Mouse (Mus musculus) C2C12 (cell line): ENCODE results near the gene Smndc1.

Experiments used
- CTCF ChIP-seq: IDR thresholded peaks from one replicate; pipeline ENCODE4 v1.5.1; 2011; ENCODE audit not compliant: control insufficient read depth, insufficient read depth, insufficient read length
- MYOD1 ChIP-seq: IDR thresholded peaks from one replicate; pipeline ENCODE4 v1.6.1; 2011; ENCODE audit warnings: low read depth; ENCODE audit not compliant: control insufficient read depth, insufficient read length
- MYOG ChIP-seq: IDR thresholded peaks from one replicate; pipeline ENCODE4 v1.6.1; 2011; ENCODE audit not compliant: control insufficient read depth, insufficient read length; ENCODE audit errors: extremely low read depth

DNA sequence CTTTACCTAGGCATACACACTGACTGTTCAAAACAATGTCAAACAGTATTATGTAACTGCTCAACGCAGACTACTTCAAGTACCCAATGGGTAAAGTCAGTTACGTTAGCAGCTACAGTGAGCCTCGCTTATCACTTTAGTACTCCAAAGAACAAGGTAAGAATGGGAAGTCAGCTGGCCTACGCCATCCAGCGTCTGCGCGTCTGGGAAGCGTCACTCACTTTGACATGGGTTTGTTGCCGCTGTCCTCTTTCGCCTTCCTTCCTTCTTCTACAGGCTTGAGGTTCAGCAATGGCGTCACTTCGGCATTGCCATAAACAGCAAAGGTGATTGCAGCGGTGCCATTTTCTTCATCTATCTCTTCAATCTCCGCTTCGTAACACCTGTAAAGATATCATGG is 7.0 kb downstream of the Smndc1 start:
- TF ChIP-seq CTCF (no peak), MYOG (no peak), MYOD1 (no peak)
